Mouse (Mus musculus) urinary bladder, adult 2 months (tissue): Measurements from ENCODE around the gene Mthfsl. TPM values are rescaled to one million over a fixed set of nuclear protein-coding genes. Genes with fewer than 3 reads are reported as not detected.
"Not testable (repeated sequence)": the region's sequence is repeated elsewhere in the genome, so short reads cannot be mapped to it uniquely, and the experiment has no call there.

Experiments used
- DNase-seq: peaks from one replicate; pipeline ENCODE4 v3.0.0; 2022; ENCODE audit warnings: low spot score
- polyA plus RNA-seq: library from polyadenylated mRNA; depleted of rRNA; stranded (reverse); fragments of >200 nt; gene quantifications from 2 replicates; pipeline ENCODE4 v1.2.3, GENCODE M21; 2012; rRNA removed

Mthfsl gene
- 28.8 and 36.1 TPM in 2 replicates for polyA plus RNA-seq

DNA sequence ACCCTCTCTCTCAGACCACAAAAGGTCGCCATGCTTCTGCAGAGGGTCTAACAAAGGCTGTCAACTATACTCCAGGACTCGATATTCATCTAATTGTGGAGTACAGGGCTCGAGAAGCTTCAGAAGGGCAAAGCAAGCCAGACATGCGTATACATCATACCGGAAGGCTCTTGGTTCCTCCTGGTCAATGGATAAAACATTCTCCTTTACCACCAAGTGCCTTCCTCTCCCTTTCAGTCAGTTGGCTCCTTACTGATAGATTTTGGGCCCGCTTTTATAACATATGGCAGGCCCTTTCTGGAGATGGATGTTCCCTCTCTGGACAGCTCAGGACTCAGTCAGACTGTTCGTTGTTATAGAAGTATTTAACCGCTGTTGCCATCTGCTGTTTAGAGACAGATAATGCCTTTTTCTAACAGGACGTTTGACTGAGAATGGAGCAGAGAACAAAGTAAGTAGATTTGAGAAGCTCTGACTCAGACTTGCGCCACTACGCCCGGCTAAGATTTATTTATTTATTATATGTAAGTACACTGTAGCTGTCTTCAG lies at the start of gene Mthfsl:
Gene Mthfsl, minus strand, starts transcription at position 308 of the 549 bp plus-strand sequence.
- not testable (repeated sequence) for DNase-seq

DNA sequence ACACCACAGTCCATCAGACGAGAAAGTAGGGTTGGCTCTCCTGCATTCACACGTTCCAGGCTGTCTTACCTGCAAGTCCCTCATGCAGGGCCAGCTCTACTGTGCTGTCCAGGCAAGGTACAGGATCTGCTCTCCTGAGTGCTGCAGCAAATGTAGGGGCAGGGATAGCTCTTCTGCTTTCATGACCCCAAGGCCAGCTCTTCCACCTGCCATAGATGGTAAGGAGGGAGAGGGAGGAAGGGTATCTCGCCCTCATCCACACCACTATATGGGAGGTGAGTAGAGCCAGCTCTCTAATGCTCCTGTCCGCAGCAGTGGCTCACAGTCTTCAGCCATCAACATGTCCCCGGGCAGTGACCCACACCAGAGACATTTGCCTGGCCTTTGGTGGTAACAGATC lies 49.4 kb upstream of the Mthfsl start:
- DNase-seq = not testable (repeated sequence)

DNA sequence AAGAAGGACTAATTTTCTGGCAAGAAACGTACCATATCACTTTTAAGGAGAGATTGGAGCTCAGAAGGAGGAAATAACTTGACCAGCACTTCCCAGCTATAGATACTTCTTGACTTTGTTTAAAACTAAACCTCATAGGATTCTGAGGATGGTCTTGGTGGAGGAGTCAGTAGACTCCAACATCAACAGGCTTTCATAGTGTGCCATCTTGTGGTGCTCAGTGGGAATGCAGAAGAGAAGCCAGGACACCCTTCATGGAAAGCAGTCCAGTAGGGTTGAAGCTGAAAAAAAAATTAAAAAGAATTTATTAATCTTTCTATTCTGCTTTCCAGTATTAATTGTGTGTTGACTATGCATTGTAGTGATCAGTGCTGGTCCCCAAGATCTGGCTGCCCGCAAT lies 26.6 kb upstream of the Mthfsl start:
- DNase-seq = not testable (repeated sequence)

- not testable (repeated sequence) for DNase-seq
Observed at GRCm38 (mm10) chr9:88746046-88746445, 25.9 kb upstream of the Mthfsl start.

DNA sequence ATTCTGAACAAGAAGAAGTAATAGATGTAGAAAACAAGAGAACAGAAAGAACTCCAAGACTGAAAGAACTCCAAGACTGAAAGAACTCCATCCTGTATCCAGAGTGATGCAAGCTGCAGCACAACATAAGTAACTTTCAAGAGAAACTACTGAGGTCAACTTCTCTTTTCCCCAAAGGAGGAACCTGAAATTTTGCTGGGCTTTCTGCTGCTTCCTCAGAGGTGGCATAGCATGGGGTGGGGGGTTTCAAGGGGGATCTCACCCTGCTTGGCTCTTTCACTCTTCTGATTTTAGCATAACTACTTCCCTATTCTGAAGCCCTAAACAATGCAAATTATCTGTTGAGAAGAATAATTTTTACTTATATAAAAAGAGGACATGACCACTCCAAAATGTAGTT lies 15.2 kb upstream of the Mthfsl start:
- DNase-seq = not testable (repeated sequence)

DNA sequence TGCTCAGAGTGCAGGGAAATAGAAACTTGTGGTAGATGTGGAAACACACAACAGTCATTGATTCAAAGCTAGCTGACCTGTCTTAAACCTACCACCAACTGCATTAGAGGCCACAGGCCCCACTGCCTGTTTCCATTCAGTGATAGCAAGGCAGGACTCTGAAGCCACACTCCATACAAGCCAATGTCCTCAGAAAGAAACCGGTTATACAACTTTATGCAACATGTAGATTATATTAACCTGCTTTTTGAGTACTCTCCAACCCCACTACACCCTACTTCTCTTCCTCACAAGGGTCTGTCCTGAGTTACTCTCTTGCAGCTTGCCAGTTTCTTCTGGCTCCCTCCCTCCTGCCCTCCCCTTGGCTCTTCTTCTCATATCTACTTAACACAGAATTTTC lies 13.1 kb upstream of the Mthfsl start:
- DNase-seq = not testable (repeated sequence)

- DNase-seq = not testable (repeated sequence)
Observed at GRCm38 (mm10) chr9:88732334-88732733, 12.2 kb upstream of the Mthfsl start.

GRCm38 (mm10) chr9:88731728-88732127 lies 11.6 kb upstream of the Mthfsl start, which contains the start of gene Bcl2a1d:
Gene Bcl2a1d, minus strand, starts transcription at chr9:88731914.
- not testable (repeated sequence) for DNase-seq

- not testable (repeated sequence) for DNase-seq
Observed at GRCm38 (mm10) chr9:88728311-88728710, 8.2 kb upstream of the Mthfsl start.

DNA sequence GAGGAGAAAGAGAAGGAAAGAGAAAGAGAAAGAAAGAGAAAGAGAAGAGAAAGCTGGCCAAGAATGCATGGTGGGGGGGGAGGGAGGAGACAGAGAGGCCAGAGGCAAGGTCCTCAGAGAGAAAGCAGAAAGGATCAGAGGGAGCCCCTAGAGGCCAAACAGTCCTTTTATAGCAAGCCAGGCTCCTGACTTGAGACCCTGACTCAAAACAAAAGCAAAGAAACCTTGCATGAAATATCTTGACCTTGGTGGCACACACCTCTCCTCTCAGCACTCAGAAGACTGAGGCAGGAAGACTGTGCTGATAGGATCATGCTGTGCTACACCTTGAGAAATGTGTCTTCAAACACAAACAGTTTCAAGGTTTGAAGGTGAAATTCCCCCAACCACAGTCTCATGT lies 1.5 kb upstream of the Mthfsl start:
- DNase-seq = not testable (repeated sequence)

DNA sequence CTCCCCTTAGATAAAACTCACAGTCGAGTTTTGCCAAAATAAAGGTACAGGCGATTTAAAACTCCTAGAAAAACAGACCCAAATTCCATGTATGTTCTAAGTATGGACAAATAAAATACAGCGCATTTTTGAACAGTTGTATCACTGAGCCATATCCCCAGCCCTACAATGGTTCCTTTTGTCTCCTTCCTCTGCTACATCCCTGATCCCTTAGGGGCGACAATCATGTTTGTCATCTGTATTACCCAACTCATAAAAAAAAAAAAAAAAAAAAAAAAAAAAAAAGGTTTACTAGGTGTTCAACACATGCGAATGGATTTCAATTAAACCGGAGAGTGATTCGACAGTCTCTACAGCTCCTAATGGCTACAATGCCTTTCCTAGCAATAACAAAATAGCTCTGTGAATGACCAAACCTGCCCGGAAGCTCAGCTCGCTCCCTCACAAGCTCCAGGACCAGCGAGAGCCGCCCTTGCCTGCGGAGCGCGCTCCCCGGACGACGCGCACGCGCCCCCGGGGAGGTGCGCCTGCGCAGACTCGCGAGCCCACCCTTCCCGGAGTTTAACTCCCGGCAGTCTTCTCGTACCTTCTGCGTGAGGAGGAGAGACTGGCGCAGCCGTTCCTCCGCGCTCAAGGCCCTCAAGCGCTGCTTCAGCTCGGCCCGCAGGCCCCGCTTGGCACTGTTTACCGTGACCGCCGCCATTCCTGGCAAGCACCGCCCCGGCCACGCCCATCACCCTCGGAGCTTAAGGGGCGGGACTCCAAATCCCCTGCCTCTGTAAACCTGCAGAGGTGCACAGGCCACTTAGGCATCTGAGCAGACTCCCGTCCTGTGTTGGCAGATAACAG lies 799 bp downstream of the Mthfsl start:
- DNase-seq = not testable (repeated sequence)

GRCm38 (mm10) chr9:88718593-88718992 lies 1.5 kb downstream of the Mthfsl start:
- DNase-seq = not testable (repeated sequence)

- DNase-seq = not testable (repeated sequence)
Observed at GRCm38 (mm10) chr9:88718140-88718539, 2.0 kb downstream of the Mthfsl start.

DNA sequence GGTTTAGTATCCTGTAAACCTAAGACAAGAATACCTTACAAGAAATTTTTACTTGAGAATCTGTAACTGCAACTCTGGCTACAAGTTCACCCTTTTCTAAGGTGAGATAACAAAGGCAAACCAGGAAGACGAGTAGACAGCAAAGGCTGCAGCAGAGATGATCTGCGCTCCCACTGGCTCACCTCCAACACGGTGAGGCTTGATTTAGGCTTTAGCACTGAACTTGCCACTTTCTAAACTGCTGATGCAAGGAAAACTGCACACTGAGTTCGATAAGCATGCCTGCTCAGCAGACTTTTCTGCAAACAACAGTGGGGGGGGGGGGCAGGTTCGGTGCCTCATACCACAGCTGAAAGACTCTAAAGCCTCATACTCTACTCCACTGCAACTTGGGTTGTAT lies 5.6 kb downstream of the Mthfsl start:
- DNase-seq = not testable (repeated sequence)

GRCm38 (mm10) chr9:88712164-88712749 lies 7.8 kb downstream of the Mthfsl start:
- DNase-seq = not testable (repeated sequence)

DNA sequence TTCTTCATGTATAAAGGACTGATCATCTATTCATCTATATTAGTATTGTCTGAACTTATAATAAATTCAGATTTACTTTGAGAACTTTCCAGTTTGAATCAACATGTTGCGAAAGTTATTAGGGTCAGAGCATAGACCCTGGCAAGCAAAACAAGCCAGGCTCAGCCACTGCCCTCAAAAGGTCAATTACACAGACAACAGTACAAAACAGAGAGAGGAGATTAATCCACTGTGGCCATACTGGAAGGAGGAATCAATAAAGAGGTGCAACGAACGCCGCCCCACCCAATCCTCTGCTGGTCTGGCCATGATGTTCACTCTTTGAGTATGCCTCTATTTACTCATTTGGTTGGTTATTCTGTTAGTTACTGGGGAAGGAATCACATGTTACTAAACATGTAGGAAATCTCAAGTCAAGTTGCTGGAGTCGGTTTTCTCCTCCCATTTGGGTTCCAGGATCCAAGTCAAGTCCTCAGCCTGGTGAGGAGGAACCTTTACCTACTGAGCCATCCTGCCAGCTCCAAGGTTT lies 9.1 kb downstream of the Mthfsl start:
- DNase-seq = not testable (repeated sequence)

DNA sequence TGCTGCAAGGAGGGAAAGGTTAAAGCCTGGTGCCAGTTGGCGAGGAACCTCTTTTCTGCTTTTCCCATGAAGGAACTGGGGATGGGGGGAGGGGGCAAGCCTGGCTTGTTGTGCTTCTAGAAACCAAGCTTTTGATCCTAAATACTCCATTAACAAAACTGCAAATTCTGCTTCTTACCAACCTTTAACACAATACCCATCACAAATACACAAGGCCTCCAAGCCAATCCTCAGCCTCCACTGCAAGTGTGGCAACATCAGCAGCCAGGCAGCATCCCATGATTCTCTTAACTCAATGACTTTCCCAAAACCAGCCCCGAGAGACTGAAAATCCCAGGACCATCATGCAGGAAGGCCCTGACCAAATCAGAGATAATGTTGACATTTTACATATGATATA lies 9.7 kb downstream of the Mthfsl start:
- not testable (repeated sequence) for DNase-seq

DNA sequence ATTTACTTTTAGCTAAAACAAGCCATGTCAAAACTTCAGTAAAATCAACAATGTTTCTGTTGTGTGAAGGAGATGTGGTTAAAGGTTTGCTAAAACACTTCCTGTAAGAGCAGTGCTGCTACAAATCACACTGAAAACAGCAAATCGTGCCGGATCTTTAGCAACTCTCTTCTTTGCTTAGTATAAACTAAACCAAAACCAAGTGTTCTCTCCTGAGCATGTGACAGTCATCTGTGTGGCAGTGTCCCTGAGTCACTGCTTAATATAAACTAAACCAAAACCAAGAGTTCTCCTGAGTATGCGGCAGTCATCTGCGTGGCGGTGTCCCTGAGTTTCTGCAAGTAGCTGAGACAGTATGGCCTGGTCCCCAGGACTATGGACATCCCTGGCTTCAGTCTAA lies 10.3 kb downstream of the Mthfsl start:
- not testable (repeated sequence) for DNase-seq

GRCm38 (mm10) chr9:88709304-88709703 lies 10.8 kb downstream of the Mthfsl start:
- no peak for DNase-seq

- no peak for DNase-seq
Observed at GRCm38 (mm10) chr9:88706700-88707099, 13.4 kb downstream of the Mthfsl start.

GRCm38 (mm10) chr9:88705157-88705556 lies 14.9 kb downstream of the Mthfsl start:
- DNase-seq = not testable (repeated sequence)

- not testable (repeated sequence) for DNase-seq
Observed at GRCm38 (mm10) chr9:88698746-88699145, 21.4 kb downstream of the Mthfsl start.
